Mouse (Mus musculus) liver, adult 2 months (tissue): Measurements from ENCODE around the gene Gm10197. TPM values are rescaled to one million over a fixed set of nuclear protein-coding genes. Genes with fewer than 3 reads are reported as not detected.

Source experiments
- DNase-seq: peaks from one replicate; pipeline ENCODE4 v3.0.0-alpha.2; 2011; ENCODE audit warnings: low read depth, low spot score; ENCODE audit errors: extremely low read depth
- H3K27ac ChIP-seq: fragments of 200-500 bp; replicated peaks from 2 replicates; pipeline ENCODE4 v1.5.1; 2012; ENCODE audit warnings: low read depth, mild to moderate bottlenecking, control low read depth, inconsistent platforms, low read length; ENCODE audit not compliant: insufficient read depth
- H3K27me3 ChIP-seq: fragments of 200-500 bp; 2 replicates; pipeline ENCODE4 v1.6.1; 2012; ENCODE audit warnings: mild to moderate bottlenecking, moderate library complexity, low read length, inconsistent platforms; ENCODE audit not compliant: control insufficient read depth, insufficient read depth
- H3K36me3 ChIP-seq: fragments of 200-500 bp; 2 replicates; pipeline ENCODE4 v1.6.1; 2012; ENCODE audit warnings: low read length, inconsistent platforms; ENCODE audit not compliant: control insufficient read depth, insufficient read depth
- H3K4me1 ChIP-seq: fragments of 200-500 bp; 2 replicates; pipeline ENCODE4 v1.6.1; 2011; ENCODE audit warnings: low read length; ENCODE audit not compliant: control insufficient read depth, insufficient read depth
- H3K4me3 ChIP-seq: fragments of 200-500 bp; 2 replicates; pipeline ENCODE4 v1.5.1; 2011; ENCODE audit warnings: low read depth, mild to moderate bottlenecking, control low read depth, low read length, moderate library complexity; ENCODE audit not compliant: insufficient read depth
- H3K79me2 ChIP-seq: fragments of 200-500 bp; 2 replicates; pipeline ENCODE4 v1.6.1; 2012; ENCODE audit warnings: inconsistent platforms, mild to moderate bottlenecking, low read length, moderate library complexity; ENCODE audit not compliant: control insufficient read depth, insufficient read depth
- H3K9ac ChIP-seq: fragments of 200-500 bp; 2 replicates; pipeline ENCODE4 v1.6.1; 2012; ENCODE audit warnings: low read depth, mild to moderate bottlenecking, control low read depth, inconsistent platforms, low read length
- CTCF ChIP-seq: fragments of 200-500 bp; IDR thresholded peaks from 2 replicates; pipeline ENCODE4 v1.5.1; 2011; ENCODE audit warnings: low read depth, low read length, control low read depth
- POLR2A ChIP-seq: fragments of 200-500 bp; IDR thresholded peaks from 2 replicates; pipeline ENCODE4 v1.6.1; 2011; ENCODE audit warnings: low read length, control low read depth; ENCODE audit not compliant: insufficient read depth; ENCODE audit errors: extremely low read depth
- WGBS: fragments of 180-500 bp; shearing (Covaris S2); methylation state at CpG from one replicate; pipeline ENCODE4 v1.1.7; 2018; 5-methylcytosine and 5-hydroxymethylcytosine counted together
- polyA plus RNA-seq: library from polyadenylated mRNA; depleted of rRNA; stranded (reverse); fragments of >200 nt; gene quantifications from 2 replicates; pipeline ENCODE4 v1.2.3, GENCODE M21; 2012
- total RNA-seq: library from RNA; depleted of rRNA; stranded (reverse); fragments of >200 nt; gene quantifications from 2 replicates; pipeline ENCODE4 v1.2.3, GENCODE M21; 2014

Gene Gm10197
- total and polyA plus RNA-seq, 2 experiments, result not detected

DNA sequence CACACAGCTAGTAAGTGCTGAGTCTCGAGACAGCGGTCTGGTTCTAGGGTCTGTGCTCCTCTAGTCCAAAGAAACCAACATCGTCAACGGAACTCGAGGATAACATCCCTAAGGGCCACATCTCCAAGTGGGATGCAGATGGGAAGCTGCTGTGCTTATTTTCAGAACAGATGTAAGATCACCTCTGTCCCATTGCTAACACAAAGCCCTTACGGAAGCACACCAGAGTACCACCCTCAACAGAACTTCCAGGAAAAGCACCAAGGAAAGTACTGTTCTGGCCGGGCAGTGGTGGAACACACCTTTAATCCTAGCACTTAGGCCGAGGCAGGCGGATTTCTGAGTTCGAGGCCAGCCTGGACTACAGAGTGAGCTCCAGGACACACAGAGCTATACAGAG, 6.9 kb upstream of the Gm10197 start:
- Histone ChIP-seq H3K79me2 (no peaks in the 10 kb centered on the region), H3K27ac (no peak overlapping the region), H3K4me3 (no peak overlapping the region), H3K9ac (no peak overlapping the region), H3K27me3 (no peaks in the 10 kb centered on the region), H3K36me3 (peaks cover 50% of the 10 kb centered on the region), H3K4me1 (peaks cover 4% of the 10 kb centered on the region; the same call in 1 of the 2 replicates)
- TF ChIP-seq CTCF (no peak), POLR2A (no peak)
- WGBS, result 93% methylated on average over 10 of the region's 10 CpGs
- DNase-seq, result no peak

DNA sequence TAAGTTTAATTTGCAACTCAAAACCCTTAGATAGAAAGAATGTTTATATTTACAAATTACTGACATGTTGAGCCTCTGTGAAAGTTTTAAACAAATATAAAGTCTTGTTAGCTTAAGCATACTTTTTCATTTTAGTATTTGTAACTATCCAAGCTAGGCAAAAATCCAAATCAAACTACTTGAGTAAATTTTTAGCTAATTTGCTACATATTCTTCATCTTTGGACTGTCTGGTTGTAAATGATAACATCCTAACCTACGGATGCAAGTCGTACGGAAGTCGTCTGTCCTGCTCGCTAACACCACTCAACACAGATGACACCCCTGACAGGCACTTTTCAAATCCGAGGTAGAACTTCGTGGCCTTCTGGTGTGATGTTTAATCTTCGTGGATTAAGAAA, 6.1 kb upstream of the Gm10197 start:
- Histone ChIP-seq H3K36me3 (peaks cover 43% of the 10 kb centered on the region), H3K27ac (no peak overlapping the region), H3K4me3 (no peak overlapping the region), H3K79me2 (no peaks in the 10 kb centered on the region), H3K9ac (no peak overlapping the region), H3K27me3 (no peaks in the 10 kb centered on the region), H3K4me1 (peaks cover 4% of the 10 kb centered on the region; the same call in 1 of the 2 replicates)
- no peak for TF ChIP-seq POLR2A
- no peak for TF ChIP-seq CTCF
- 23% methylated on average over 8 of the region's 8 CpGs for WGBS
- DNase-seq, result peak; percentile 67

DNA sequence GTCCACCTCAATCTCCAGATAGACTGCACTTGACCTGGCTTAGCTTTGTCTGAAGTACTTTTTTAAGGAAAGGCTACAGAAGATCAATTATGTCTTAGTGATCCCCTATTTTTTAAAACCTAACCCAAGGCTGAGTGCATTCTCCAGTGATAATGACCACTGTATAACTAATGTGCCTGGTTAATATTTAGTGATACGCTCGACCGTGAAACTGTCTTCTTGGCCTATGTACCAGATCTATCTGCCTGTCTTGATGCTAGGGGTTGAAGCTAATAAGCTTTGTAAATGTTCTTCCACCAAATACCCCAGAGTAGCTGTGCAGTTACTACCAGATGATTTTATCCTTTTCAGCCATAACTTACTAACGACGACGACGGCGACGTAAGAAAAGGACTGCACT, 4.2 kb upstream of the Gm10197 start:
- no peak overlapping the region for H3K9ac ChIP-seq
- WGBS, result 85% methylated on average over 9 of the region's 9 CpGs
- TF ChIP-seq POLR2A (no peak), CTCF (no peak)
- H3K36me3 ChIP-seq, result peaks cover 34% of the 10 kb centered on the region
- H3K4me1 ChIP-seq, result peaks cover 4% of the 10 kb centered on the region; the same call in 1 of the 2 replicates
- no peak overlapping the region for H3K4me3 ChIP-seq
- no peak overlapping the region for H3K27ac ChIP-seq
- H3K79me2 ChIP-seq, result no peaks in the 10 kb centered on the region
- DNase-seq, result no peak
- no peaks in the 10 kb centered on the region for H3K27me3 ChIP-seq

DNA sequence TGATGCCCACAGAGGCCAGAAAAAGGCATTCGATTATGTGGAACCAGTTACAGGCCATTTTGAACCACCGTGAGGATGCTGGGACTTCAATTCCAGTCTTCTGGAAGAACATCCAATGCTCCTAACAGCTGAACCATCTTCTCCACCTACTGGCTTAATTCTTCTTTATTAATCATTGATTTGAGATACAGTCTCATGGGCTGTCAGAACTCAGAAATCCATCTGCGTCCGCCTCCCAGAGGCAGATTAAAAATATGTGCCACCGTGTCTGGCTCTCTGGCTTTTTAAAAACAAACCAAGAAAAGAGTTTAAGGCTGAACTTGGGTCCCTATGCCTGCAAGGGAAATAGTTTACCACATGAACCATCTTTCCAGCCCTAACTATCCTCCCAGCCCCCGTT, 3.7 kb upstream of the Gm10197 start:
- Histone ChIP-seq H3K27ac (no peak overlapping the region), H3K36me3 (peaks cover 31% of the 10 kb centered on the region), H3K4me3 (no peak overlapping the region), H3K4me1 (peaks cover 4% of the 10 kb centered on the region; the same call in 1 of the 2 replicates), H3K27me3 (no peaks in the 10 kb centered on the region), H3K79me2 (no peaks in the 10 kb centered on the region), H3K9ac (no peak overlapping the region)
- 93% methylated on average over 6 of the region's 6 CpGs for WGBS
- no peak for TF ChIP-seq CTCF
- no peak for TF ChIP-seq POLR2A
- no peak for DNase-seq

DNA sequence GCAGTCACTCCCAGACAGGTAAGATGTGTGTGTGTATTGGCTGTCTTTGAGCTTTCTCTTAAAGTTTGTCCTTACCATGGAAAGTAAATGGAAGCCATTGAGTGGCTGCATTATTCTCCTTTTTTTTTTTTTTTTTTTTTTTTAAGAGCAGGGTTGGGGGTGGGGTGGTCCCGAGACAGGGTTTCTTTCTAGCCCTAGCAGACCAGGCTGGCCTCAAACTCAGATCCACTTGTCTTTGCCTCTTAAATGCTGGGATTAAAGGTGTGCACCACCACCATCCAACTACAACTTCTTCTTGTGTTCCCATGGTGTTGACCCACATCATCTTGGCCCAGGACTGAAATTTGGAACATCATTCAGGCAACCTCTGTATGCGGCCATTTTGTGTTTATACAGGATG, 2.0 kb upstream of the Gm10197 start:
- DNase-seq, result no peak
- peaks cover 20% of the 10 kb centered on the region for H3K36me3 ChIP-seq
- no peak overlapping the region for H3K9ac ChIP-seq
- H3K27me3 ChIP-seq, result no peaks in the 10 kb centered on the region
- H3K4me3 ChIP-seq, result no peak overlapping the region
- WGBS, result 99% methylated on average over 2 of the region's 2 CpGs
- no peak overlapping the region for H3K27ac ChIP-seq
- TF ChIP-seq POLR2A (no peak), CTCF (no peak)
- no peaks in the 10 kb centered on the region for H3K79me2 ChIP-seq
- peaks cover 4% of the 10 kb centered on the region; the same call in 1 of the 2 replicates for H3K4me1 ChIP-seq

DNA sequence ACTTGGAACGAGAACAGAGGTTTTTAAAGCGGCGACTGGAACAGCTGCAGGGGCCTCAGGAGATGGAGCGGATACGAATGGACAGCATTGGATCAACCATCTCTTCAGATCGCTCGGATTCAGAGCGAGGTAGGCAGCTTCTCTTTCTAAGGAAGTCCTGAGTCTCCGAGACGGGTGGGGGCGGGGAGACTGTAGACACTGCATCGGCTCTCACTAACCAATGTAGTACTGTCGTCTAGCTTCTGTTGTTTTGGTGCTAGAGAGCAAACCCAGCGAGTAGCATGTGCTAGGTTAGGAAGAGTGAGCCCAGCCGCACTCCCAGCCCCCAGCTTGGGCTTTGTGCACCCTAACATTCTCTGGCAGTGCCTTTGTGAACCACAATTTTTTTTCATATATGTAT, 1.3 kb downstream of the Gm10197 start:
- TF ChIP-seq POLR2A (no peak), CTCF (no peak)
- no peak overlapping the region for H3K4me3 ChIP-seq
- H3K36me3 ChIP-seq, result peaks cover 9% of the 10 kb centered on the region
- no peaks in the 10 kb centered on the region; the same call in 1 of the 2 replicates for H3K4me1 ChIP-seq
- no peak overlapping the region for H3K27ac ChIP-seq
- no peaks in the 10 kb centered on the region for H3K27me3 ChIP-seq
- 88% methylated on average over 15 of the region's 15 CpGs for WGBS
- H3K9ac ChIP-seq, result no peak overlapping the region
- H3K79me2 ChIP-seq, result peaks cover 5% of the 10 kb centered on the region; the same call in 1 of the 2 replicates
- no peak for DNase-seq
